Mouse (Mus musculus) colon, adult 2 months (tissue): Measurements from ENCODE around the gene Zfp202. TPM values are rescaled to one million over a fixed set of nuclear protein-coding genes. Genes with fewer than 3 reads are reported as not detected.

Experiments used
- polyA plus RNA-seq: library from polyadenylated mRNA; depleted of rRNA; stranded (reverse); fragments of >200 nt; gene quantifications from 2 replicates; pipeline ENCODE4 v1.2.3, GENCODE M21; 2012; rRNA removed

Zfp202 gene
- 0.56 and 0.58 TPM in 2 replicates for polyA plus RNA-seq

GRCm38 (mm10) chr9:40192098-40193038 lies at the start of gene Zfp202:
Gene Zfp202 (plus strand): TSS chr9:40192316.

GRCm38 (mm10) chr9:40180620-40181019 lies 11.5 kb upstream of the Zfp202 start, which contains the start of gene Olfr986:
Gene Olfr986 (plus strand): TSS chr9:40180920.

Other genes starting within 250 kb of the Zfp202 start
- gene Olfr975, start 240.3 kb upstream of the Zfp202 start, polyA plus RNA-seq: not detected in 2 replicates
- not detected in 2 replicates for gene Olfr976, start 231.2 kb upstream of the Zfp202 start, polyA plus RNA-seq
- gene Olfr978, start 200.2 kb upstream of the Zfp202 start, polyA plus RNA-seq: not detected in 2 replicates
- gene Olfr979, start 188.9 kb upstream of the Zfp202 start, polyA plus RNA-seq: not detected in 2 replicates
- not detected in 2 replicates for gene Olfr980, start 182.7 kb upstream of the Zfp202 start, polyA plus RNA-seq
- gene Olfr981, start 170.9 kb upstream of the Zfp202 start, polyA plus RNA-seq: not detected in 2 replicates
- not detected in 2 replicates for gene Olfr982, start 118.5 kb upstream of the Zfp202 start, polyA plus RNA-seq
- not detected in 2 replicates for gene Olfr983, start 98.7 kb upstream of the Zfp202 start, polyA plus RNA-seq
- not detected in 2 replicates for gene Olfr984, start 78.1 kb upstream of the Zfp202 start, polyA plus RNA-seq
- not detected in 2 replicates for gene Olfr985, start 62.1 kb upstream of the Zfp202 start, polyA plus RNA-seq
- not detected in 2 replicates for gene Tmem225, start 44.2 kb upstream of the Zfp202 start, polyA plus RNA-seq
- not detected in 2 replicates for gene Olfr986, start 11.4 kb upstream of the Zfp202 start, polyA plus RNA-seq
- gene Scn3b, start 76.9 kb downstream of the Zfp202 start, polyA plus RNA-seq: 0.37 and 0.62 TPM in 2 replicates